Mouse (Mus musculus) liver, postnatal 0 days (tissue): ENCODE results near the gene Dnmt1. TPM values are rescaled to one million over a fixed set of nuclear protein-coding genes. Genes with fewer than 3 reads are reported as not detected.

Experiments used
- ATAC-seq: fragments of 200-750 bp; cut with Nextera tagmentation; 2 replicates; pipeline ENCODE4 v1.8.0; 2017; ENCODE audit warnings: mild to moderate bottlenecking, moderate library complexity
- DNase-seq: peaks from one replicate; pipeline ENCODE4 v3.0.0-alpha.2; 2016
- H3K27ac ChIP-seq: fragments of 300-500 bp; sonication (generic); 2 replicates; pipeline ENCODE4 v1.5.1; 2014; ENCODE audit warnings: antibody characterized with exemption, moderate library complexity, mild to moderate bottlenecking, low read depth
- H3K27me3 ChIP-seq: fragments of 300-500 bp; sonication (generic); 2 replicates; pipeline ENCODE4 v1.6.1; 2014; ENCODE audit warnings: low read length, control low read depth, mixed read lengths; ENCODE audit not compliant: insufficient read depth
- H3K36me3 ChIP-seq: fragments of 300-500 bp; sonication (generic); replicated peaks from 2 replicates; pipeline ENCODE4 v1.6.1; 2014; ENCODE audit warnings: mild to moderate bottlenecking, control low read depth, low read length, moderate library complexity, mixed read lengths; ENCODE audit not compliant: insufficient read depth
- H3K4me1 ChIP-seq: fragments of 300-500 bp; sonication (generic); 2 replicates; pipeline ENCODE4 v1.6.1; 2014; ENCODE audit warnings: antibody characterized with exemption, mild to moderate bottlenecking, control low read depth; ENCODE audit not compliant: insufficient read depth
- H3K4me2 ChIP-seq: fragments of 300-500 bp; sonication (generic); 2 replicates; pipeline ENCODE4 v1.6.1; 2014; ENCODE audit warnings: low read depth, mild to moderate bottlenecking, low read length, moderate library complexity, mixed read lengths
- H3K4me3 ChIP-seq: fragments of 300-500 bp; sonication (generic); 2 replicates; pipeline ENCODE4 v1.5.1; 2014; ENCODE audit warnings: low read depth, low read length
- H3K9ac ChIP-seq: fragments of 300-500 bp; sonication (generic); replicated peaks from 2 replicates; pipeline ENCODE4 v1.6.1; 2014; ENCODE audit warnings: mild to moderate bottlenecking, moderate library complexity
- H3K9me3 ChIP-seq: fragments of 300-500 bp; sonication (generic); 2 replicates; pipeline ENCODE4 v1.6.1; 2016; ENCODE audit warnings: mild to moderate bottlenecking, control low read depth, low read length, mixed read lengths
- CTCF ChIP-seq: sonication (generic); IDR thresholded peaks from 2 replicates; pipeline ENCODE4 v1.5.1; 2016; ENCODE audit warnings: antibody characterized with exemption, low read depth
- EP300 ChIP-seq: IDR thresholded peaks from 2 replicates; pipeline ENCODE4 v1.6.1; 2016; ENCODE audit warnings: antibody characterized with exemption, low read depth, mild to moderate bottlenecking
- WGBS: fragments of 180-500 bp; shearing (Covaris S2); extraction: QIAGEN DNeasy Blood & Tissue Kit; methylation state at CpG from one replicate; pipeline ENCODE4 v1.1.7; 2014; ENCODE audit not compliant: insufficient replicate concordance; 5-methylcytosine and 5-hydroxymethylcytosine counted together
- polyA plus RNA-seq: library from polyadenylated mRNA; unstranded; fragments of >200 nt; fragmentation: Nextera tagmentation; extraction: Ambion mirVana; gene quantifications from 2 replicates; pipeline ENCODE4 v1.2.1, GENCODE M21; 2015

Gene Dnmt1
- polyA plus RNA-seq, 1 experiment from 2014 or later: 24.5 TPM

DNA sequence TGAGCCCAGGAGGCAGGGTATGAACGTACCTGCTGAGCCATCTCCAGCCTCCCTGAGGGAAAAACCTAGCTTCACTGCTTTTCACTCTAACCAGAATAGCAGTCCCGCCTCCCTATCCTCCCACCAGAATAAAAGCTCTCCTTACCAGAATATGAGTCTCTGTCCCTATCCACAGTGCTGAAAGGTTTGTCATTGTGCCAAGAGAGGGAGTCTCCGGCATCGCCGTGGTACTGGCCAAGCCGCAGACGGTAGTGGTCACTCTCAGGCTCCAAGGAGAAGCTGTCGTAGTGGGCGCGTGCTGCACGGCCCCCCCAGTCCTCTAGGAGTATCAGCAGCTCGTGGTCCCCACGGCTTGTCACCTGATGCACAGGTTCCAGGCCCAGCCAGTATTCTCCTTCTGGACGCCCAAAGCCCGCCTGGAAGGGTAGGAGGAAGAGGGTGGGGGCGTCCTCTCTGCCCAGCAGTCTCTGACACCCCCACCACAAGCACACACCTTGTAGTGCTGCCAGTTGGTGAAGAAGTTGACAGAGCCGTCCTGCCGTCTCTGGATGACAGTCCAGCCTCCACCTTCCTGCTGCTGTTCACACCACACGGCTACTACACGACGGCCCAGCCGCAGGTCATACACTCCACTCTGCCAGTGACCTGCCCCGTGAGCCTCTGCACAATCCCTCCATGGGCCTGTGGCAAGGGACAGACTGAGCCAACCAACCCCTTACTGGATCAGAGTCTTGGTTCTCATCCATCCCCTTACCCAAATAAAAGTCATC is 84.5 kb downstream of the Dnmt1 start:
- WGBS: 76% methylated on average over 23 of the region's 23 CpGs
- Histone ChIP-seq H3K9me3 (no peaks in the 10 kb centered on the region), H3K9ac (no peak overlapping the region), H3K36me3 (peaks cover 13% of the 10 kb centered on the region), H3K27me3 (no peaks in the 10 kb centered on the region), H3K4me3 (no peak overlapping the region), H3K27ac (no peak overlapping the region), H3K4me1 (0 out of 2 replicates have a peak, but pooled peaks cover 7% of the 10 kb centered on the region), H3K4me2 (no peak overlapping the region)
- no peak for ATAC-seq
- no peak for DNase-seq
- no peak for TF ChIP-seq EP300
- TF ChIP-seq CTCF: no peak

DNA sequence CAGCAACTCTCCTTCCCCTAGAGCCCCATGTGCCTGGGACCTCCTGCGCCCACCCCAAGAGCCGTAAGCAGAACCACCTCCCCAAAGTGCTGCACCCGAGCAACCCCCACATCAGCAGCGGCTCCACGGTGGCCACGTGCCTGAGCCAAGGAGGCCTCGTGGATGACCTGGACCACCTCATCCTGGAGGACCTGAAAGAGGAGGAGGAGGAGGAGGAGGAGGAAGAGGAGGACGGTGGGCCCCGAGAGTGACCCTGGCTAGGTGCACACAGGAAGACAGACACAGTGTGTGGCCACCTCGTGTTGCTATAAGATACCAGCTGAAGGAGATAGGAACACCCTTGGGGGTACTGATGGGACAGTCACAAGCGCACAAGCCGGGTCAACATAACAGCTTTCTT is 86.2 kb downstream of the Dnmt1 start:
- WGBS: 86% methylated on average over 12 of the region's 12 CpGs
- TF ChIP-seq CTCF: no peak
- no peak for TF ChIP-seq EP300
- no peaks in the 10 kb centered on the region for H3K9me3 ChIP-seq

GRCm38 (mm10) chr9:20872991-20873390 is 86.7 kb downstream of the Dnmt1 start:
- Histone ChIP-seq H3K36me3 (peaks cover 16% of the 10 kb centered on the region), H3K9me3 (no peaks in the 10 kb centered on the region), H3K27me3 (no peaks in the 10 kb centered on the region), H3K4me2 (no peak overlapping the region), H3K27ac (no peak overlapping the region), H3K9ac (no peak overlapping the region), H3K4me3 (no peak overlapping the region), H3K4me1 (0 out of 2 replicates have a peak, but pooled peaks cover 7% of the 10 kb centered on the region)
- TF ChIP-seq CTCF: no peak
- no peak for TF ChIP-seq EP300
- DNase-seq: no peak
- ATAC-seq: no peak
- 88% methylated on average over 10 of the region's 10 CpGs for WGBS

More for the DNA sequence above, 86.2 kb downstream of the Dnmt1 start:
- Histone ChIP-seq H3K4me1 (0 out of 2 replicates have a peak, but pooled peaks cover 7% of the 10 kb centered on the region), H3K9ac (no peak overlapping the region), H3K4me2 (no peak overlapping the region), H3K27me3 (no peaks in the 10 kb centered on the region), H3K4me3 (no peak overlapping the region), H3K27ac (no peak overlapping the region), H3K36me3 (peaks cover 16% of the 10 kb centered on the region)
- ATAC-seq: no peak
- no peak for DNase-seq

GRCm38 (mm10) chr9:20870211-20871173 is 89.2 kb downstream of the Dnmt1 start:
- no peaks in the 10 kb centered on the region for H3K9me3 ChIP-seq
- no peak overlapping the region for H3K4me3 ChIP-seq
- DNase-seq (no peak), ATAC-seq (no peak)
- H3K4me2 ChIP-seq: no peak overlapping the region
- H3K4me1 ChIP-seq: 0 out of 2 replicates have a peak, but pooled peaks cover 3% of the 10 kb centered on the region
- no peak overlapping the region for H3K9ac ChIP-seq
- TF ChIP-seq CTCF (peak; percentile 28; the same call in 1 of the 2 replicates), EP300 (no peak)
- 73% methylated on average over 12 of the region's 12 CpGs for WGBS
- no peaks in the 10 kb centered on the region for H3K27me3 ChIP-seq
- no peak overlapping the region for H3K27ac ChIP-seq
- peaks cover 16% of the 10 kb centered on the region for H3K36me3 ChIP-seq

DNA sequence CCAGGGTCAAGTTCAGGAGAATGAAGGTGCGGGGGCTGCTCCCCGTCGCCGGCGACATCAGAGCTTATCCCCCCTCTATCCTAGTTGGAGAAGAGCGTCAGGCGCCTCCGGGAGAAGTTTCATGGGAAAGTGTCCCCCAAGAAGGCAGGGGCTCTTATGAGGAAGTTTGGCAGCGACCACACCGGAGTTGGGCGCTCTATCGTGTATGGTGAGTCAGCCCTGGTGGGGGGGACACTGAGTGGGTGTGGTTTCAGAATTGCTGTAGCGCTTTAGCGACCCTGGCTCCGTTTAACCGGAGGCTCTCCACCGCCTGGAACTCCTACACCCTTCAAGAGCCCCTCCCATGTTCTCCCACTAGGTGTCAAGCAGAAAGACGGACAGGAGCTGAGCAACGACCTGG is 90.4 kb downstream of the Dnmt1 start:
- Histone ChIP-seq H3K4me3 (peak overlapping the region; percentile 68), H3K9me3 (no peaks in the 10 kb centered on the region), H3K9ac (peak overlapping the region; percentile 70), H3K27me3 (no peaks in the 10 kb centered on the region), H3K36me3 (peaks cover 16% of the 10 kb centered on the region), H3K4me1 (0 out of 2 replicates have a peak, but pooled peaks cover 3% of the 10 kb centered on the region), H3K4me2 (peak overlapping the region; percentile 83), H3K27ac (peak overlapping the region; percentile 53; the same call in 1 of the 2 replicates)
- 9% methylated on average over 19 of the region's 19 CpGs for WGBS
- ATAC-seq (no peak), DNase-seq (peak; percentile 28)
- TF ChIP-seq EP300 (no peak), CTCF (no peak)

DNA sequence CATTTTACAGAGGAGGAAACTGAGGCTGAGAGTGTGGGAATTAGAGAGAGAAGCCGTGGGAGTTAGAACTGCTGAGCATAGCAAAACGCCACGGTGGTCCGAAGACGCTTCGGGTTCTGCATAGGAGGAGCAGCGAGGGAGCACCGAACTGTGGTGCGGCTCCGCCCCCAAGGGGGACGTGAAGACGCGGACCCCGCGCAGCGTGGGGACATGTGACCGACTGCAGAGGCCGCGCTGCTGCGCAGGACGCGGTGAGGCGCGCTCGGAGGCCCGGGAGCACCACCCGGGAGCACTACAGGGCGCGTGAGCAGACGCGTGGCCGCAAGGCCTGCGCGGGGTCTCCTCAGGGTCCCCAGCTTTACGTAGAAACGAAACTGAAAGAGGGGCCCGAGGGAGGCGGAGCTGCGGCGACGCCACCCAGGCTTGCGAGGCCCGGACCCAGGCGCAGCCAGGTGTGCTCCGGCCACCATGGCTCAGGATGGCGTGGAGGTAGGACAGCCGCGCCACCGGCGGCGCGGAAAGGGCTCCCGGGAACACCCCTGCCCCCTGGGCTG is 91.2 kb downstream of the Dnmt1 start, which contains the start of gene A230050P20Rik:
Gene A230050P20Rik, plus strand, starts transcription at position 195 of the 554 bp plus-strand sequence.
- no peaks in the 10 kb centered on the region for H3K27me3 ChIP-seq
- TF ChIP-seq EP300 (no peak), CTCF (no peak)
- peak within 1 kb of the TSS; percentile 68 for H3K4me3 ChIP-seq
- WGBS: 2% methylated on average over 52 of the region's 53 CpGs
- H3K36me3 ChIP-seq: peaks cover 12% of the 10 kb centered on the region
- H3K27ac ChIP-seq: peak within 1 kb of the TSS; percentile 55; the same call in 1 of the 2 replicates
- 0 out of 2 replicates have a peak, but pooled peaks cover 3% of the 10 kb centered on the region for H3K4me1 ChIP-seq
- peak within 1 kb of the TSS; percentile 83 for H3K4me2 ChIP-seq
- H3K9ac ChIP-seq: peak within 1 kb of the TSS; percentile 70
- DNase-seq (peak; percentile 50), ATAC-seq (peak; percentile 57)
- no peaks in the 10 kb centered on the region for H3K9me3 ChIP-seq
